Mouse (Mus musculus): ENCODE results near the gene Cdh23. TPM values are rescaled to one million over a fixed set of nuclear protein-coding genes. Genes with fewer than 3 reads are reported as not detected.
"Not testable (repeated sequence)": the region's sequence is repeated elsewhere in the genome, so short reads cannot be mapped to it uniquely, and the experiment has no call there.

The Cdh23 gene
- polyA plus RNA-seq, 1 experiment from 2014 or later: 0.06 TPM

DNA sequence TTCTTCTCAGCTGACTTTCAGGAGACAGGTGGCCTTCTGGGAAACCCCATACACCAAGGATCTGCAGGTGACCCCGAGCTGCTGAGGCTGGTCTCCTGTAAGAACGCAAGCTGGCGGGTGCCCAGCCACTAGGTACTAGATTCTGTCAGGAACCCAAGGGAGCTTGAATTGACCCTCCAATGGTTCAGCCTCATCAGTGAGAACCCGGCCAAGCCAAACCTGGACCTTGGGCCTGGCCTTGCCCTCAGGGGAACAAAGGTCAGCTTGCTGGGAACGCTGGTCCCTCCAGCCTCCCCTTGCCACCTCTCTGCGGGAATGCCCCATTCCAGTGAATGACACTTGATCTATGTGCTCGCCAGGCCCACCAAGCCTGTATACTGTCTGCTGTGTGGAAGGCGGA lies 37.2 kb upstream of the Cdh23 start:
- H3K4me3 ChIP-seq: no peak overlapping the region
- H3K36me3 ChIP-seq: peaks cover 4% of the 10 kb centered on the region; the same call in 1 of the 2 replicates
- no peak overlapping the region for H3K9ac ChIP-seq
- no peak overlapping the region for H3K4me2 ChIP-seq
- H3K27ac ChIP-seq (ENCODE audit: poor library complexity, severe bottlenecking): no peak overlapping the region
- no peaks in the 10 kb centered on the region for H3K27me3 ChIP-seq (replicated peaks)
- H3K4me1 ChIP-seq (replicated peaks): peaks cover 8% of the 10 kb centered on the region
- ATAC-seq (ENCODE audit: insufficient number of reproducible peaks, low FRiP score): no peak
- no peaks in the 10 kb centered on the region for H3K9me3 ChIP-seq (replicated peaks)
- WGBS: 75% methylated on average over 8 of the region's 8 CpGs

DNA sequence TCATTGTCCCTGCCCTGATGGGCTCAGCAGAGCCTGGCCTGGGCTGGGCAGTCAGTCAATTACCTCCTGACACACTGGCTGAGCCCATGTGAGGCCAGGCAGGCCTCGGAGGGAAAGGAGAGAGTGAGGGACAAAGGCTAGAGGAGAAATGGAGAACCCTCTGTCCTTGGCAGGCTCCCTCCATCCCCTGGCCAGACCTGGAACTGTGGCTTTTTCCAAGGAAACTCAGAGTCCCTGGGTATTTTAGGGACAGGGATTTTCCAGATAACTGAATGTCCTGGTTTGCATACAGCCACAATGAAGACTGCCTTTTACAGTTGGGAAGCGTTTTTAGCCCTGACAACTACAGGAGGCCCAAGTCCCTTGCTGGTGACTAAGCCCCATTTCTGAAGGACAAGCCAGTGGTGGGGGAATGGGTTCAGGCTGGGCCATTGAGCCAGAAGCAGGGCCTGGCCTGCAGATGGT lies 36.1 kb upstream of the Cdh23 start:
- Histone ChIP-seq H3K27ac (ENCODE audit: poor library complexity, severe bottlenecking) (no peak overlapping the region), H3K4me2 (no peak overlapping the region), H3K36me3 (peaks cover 4% of the 10 kb centered on the region; the same call in 1 of the 2 replicates), H3K9ac (no peak overlapping the region), H3K9me3 (replicated peaks) (no peaks in the 10 kb centered on the region), H3K4me1 (replicated peaks) (peaks cover 7% of the 10 kb centered on the region), H3K27me3 (replicated peaks) (no peaks in the 10 kb centered on the region), H3K4me3 (no peak overlapping the region)
- ATAC-seq (ENCODE audit: insufficient number of reproducible peaks, low FRiP score): no peak
- WGBS: 44% methylated on average over 2 of the region's 2 CpGs

DNA sequence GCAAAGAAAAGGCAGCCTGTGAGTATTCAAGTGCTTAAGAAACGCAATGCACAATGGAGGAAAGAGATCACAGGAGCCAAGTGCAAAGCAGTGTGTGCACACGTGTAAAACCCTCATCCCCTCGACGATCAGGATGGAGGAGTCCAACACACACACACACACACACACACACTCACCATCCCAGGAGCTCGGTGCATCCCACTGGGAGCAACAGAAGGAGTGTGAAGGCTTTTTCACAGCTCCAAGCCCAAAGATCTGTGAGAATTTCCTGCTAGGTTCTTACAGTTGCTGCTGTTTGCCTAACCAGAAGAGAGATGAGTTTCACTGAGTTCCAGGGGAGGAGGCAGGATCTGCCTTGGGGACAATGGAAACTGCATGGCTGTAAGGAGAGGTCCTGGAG lies 35.5 kb upstream of the Cdh23 start:
- no peak for ATAC-seq (ENCODE audit: insufficient number of reproducible peaks, low FRiP score)
- no peak overlapping the region for H3K4me2 ChIP-seq
- H3K36me3 ChIP-seq: peaks cover 3% of the 10 kb centered on the region; the same call in 1 of the 2 replicates
- no peaks in the 10 kb centered on the region for H3K9me3 ChIP-seq (replicated peaks)
- 33% methylated on average over 5 of the region's 5 CpGs for WGBS
- H3K9ac ChIP-seq: no peak overlapping the region
- no peaks in the 10 kb centered on the region for H3K27me3 ChIP-seq (replicated peaks)
- H3K27ac ChIP-seq (ENCODE audit: poor library complexity, severe bottlenecking): no peak overlapping the region
- no peak overlapping the region for H3K4me3 ChIP-seq
- peaks cover under 1% of the 10 kb centered on the region for H3K4me1 ChIP-seq (replicated peaks)

DNA sequence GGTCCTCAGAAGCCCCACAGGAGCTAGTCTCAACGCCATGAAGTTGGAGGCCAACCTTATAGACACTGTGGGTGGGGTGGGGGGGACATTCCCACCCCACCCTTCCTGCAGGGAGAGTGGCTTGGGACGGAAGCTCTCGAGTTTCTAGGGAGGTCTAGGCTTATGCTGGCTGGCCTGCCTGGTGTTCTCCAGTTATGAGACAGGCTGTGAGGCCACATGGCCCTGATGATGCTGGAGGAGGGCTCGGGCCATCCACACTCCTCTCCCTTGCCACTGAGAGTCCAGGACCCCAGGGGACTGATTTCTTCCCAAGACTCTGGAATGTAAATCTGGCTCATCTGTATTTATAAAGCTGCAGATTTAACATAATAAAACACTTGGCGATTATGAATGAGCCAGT lies 31.0 kb upstream of the Cdh23 start:
- no peak for ATAC-seq (ENCODE audit: insufficient number of reproducible peaks, low FRiP score)
- no peaks in the 10 kb centered on the region for H3K36me3 ChIP-seq
- H3K4me2 ChIP-seq: no peak overlapping the region
- no peaks in the 10 kb centered on the region for H3K9me3 ChIP-seq (replicated peaks)
- H3K4me3 ChIP-seq: no peak overlapping the region
- no peaks in the 10 kb centered on the region for H3K4me1 ChIP-seq (replicated peaks)
- 30% methylated on average over 5 of the region's 5 CpGs for WGBS
- H3K9ac ChIP-seq: no peak overlapping the region
- no peak overlapping the region for H3K27ac ChIP-seq (ENCODE audit: poor library complexity, severe bottlenecking)
- H3K27me3 ChIP-seq (replicated peaks): no peaks in the 10 kb centered on the region

DNA sequence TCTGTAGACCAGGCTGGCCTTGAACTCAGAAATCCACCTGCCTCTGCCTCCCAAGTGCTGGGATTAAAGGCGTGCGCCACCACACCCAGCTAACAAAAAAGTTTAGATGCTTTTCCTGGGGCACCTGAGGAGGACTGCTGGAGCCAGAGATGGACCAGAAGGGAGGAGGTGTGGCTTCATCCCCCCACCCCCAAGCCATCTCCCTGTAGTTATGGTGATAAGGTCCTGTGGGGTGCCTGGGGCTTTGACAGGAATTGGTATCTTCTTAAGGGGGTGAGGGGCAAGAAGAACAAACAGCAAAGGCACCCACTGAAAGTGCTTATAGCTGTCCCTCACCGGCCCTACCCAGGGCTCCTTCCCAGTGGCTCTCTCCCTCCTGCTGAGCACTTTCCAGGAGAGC lies 30.6 kb upstream of the Cdh23 start:
- 51% methylated on average over 3 of the region's 3 CpGs for WGBS
- H3K9ac ChIP-seq: no peak overlapping the region
- H3K36me3 ChIP-seq: no peaks in the 10 kb centered on the region
- H3K4me2 ChIP-seq: no peak overlapping the region
- H3K27ac ChIP-seq (ENCODE audit: poor library complexity, severe bottlenecking): no peak overlapping the region
- H3K4me3 ChIP-seq: no peak overlapping the region
- no peaks in the 10 kb centered on the region for H3K27me3 ChIP-seq (replicated peaks)
- no peak for ATAC-seq (ENCODE audit: insufficient number of reproducible peaks, low FRiP score)
- no peaks in the 10 kb centered on the region for H3K9me3 ChIP-seq (replicated peaks)
- no peaks in the 10 kb centered on the region for H3K4me1 ChIP-seq (replicated peaks)

DNA sequence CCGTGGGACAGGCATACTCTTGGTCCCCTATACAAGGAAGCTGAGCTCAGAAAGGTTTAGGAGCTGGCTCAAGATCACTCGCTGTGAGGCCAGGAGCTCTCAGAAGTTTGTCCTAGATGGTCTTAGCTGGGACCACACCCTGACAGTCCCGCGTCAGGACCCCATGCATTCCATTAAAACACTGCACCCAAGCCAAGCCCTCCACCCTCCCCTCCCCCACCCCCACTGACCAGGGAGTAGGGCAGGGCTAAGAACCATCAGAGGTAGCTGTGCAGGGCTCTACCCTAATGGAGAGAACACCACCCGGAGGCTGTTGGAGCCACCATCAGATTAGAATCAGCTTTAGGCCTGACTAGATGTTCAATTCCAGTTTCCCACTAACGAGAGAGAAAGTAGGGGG lies 28.2 kb upstream of the Cdh23 start:
- H3K4me1 ChIP-seq (replicated peaks): no peaks in the 10 kb centered on the region
- H3K4me3 ChIP-seq: no peak overlapping the region
- H3K9me3 ChIP-seq (replicated peaks): no peaks in the 10 kb centered on the region
- no peaks in the 10 kb centered on the region for H3K27me3 ChIP-seq (replicated peaks)
- no peak overlapping the region for H3K27ac ChIP-seq (ENCODE audit: poor library complexity, severe bottlenecking)
- H3K9ac ChIP-seq: no peak overlapping the region
- 64% methylated on average over 6 of the region's 6 CpGs for WGBS
- H3K36me3 ChIP-seq: no peaks in the 10 kb centered on the region
- no peak for ATAC-seq (ENCODE audit: insufficient number of reproducible peaks, low FRiP score)
- H3K4me2 ChIP-seq: no peak overlapping the region

DNA sequence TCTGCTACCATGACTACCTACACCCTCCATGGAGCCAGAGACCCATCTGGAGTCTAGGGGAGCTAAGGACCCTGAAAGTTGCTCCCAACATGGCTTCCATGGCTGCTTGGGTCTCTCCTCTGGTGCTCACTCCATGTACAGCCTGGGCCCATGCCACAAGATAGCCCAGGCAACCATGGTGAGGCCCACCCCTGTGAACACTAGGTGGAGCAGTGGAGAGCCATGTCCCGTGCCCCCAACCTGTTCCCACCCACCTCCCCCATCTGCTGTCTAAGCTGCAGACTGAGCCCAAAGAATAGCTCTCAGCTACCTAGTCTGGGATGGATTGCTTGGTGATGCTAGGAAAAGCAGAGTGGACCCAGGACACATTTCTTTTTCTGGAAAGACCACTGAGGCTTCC lies 27.1 kb upstream of the Cdh23 start:
- H3K9ac ChIP-seq: no peak overlapping the region
- H3K27ac ChIP-seq (ENCODE audit: poor library complexity, severe bottlenecking): no peak overlapping the region
- WGBS: 43% methylated on average over 1 of the region's 1 CpGs
- no peaks in the 10 kb centered on the region for H3K27me3 ChIP-seq (replicated peaks)
- H3K36me3 ChIP-seq: peaks cover 9% of the 10 kb centered on the region
- H3K4me3 ChIP-seq: no peak overlapping the region
- no peaks in the 10 kb centered on the region for H3K9me3 ChIP-seq (replicated peaks)
- no peaks in the 10 kb centered on the region for H3K4me1 ChIP-seq (replicated peaks)
- no peak overlapping the region for H3K4me2 ChIP-seq
- ATAC-seq (ENCODE audit: insufficient number of reproducible peaks, low FRiP score): 0 out of 2 replicates have a peak, but pooled peaks have one; percentile 28

DNA sequence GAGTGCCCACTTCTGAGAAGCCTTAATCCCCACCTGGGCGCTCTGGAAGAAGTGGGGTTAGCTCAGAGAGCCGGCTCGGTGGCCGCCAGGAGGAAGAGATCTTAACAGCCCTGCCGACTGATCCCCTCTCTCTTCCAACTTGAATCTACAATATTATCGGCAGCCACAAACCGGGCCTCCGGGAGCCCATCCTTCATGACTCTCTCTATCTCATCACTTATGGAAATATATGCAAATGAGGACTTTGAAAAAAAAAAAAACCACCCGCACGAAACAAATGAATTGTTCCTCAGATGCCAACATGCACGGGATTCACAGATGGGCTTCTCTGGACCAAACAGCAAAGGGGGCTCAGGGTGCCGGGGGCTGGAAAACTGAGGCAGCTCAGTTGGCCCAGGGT lies 25.4 kb upstream of the Cdh23 start:
- Histone ChIP-seq H3K9me3 (replicated peaks) (no peaks in the 10 kb centered on the region), H3K36me3 (peaks cover 12% of the 10 kb centered on the region), H3K27me3 (replicated peaks) (no peaks in the 10 kb centered on the region), H3K4me1 (replicated peaks) (no peaks in the 10 kb centered on the region), H3K4me2 (no peak overlapping the region), H3K9ac (no peak overlapping the region), H3K4me3 (no peak overlapping the region), H3K27ac (ENCODE audit: poor library complexity, severe bottlenecking) (no peak overlapping the region)
- no peak for ATAC-seq (ENCODE audit: insufficient number of reproducible peaks, low FRiP score)
- 55% methylated on average over 12 of the region's 12 CpGs for WGBS

DNA sequence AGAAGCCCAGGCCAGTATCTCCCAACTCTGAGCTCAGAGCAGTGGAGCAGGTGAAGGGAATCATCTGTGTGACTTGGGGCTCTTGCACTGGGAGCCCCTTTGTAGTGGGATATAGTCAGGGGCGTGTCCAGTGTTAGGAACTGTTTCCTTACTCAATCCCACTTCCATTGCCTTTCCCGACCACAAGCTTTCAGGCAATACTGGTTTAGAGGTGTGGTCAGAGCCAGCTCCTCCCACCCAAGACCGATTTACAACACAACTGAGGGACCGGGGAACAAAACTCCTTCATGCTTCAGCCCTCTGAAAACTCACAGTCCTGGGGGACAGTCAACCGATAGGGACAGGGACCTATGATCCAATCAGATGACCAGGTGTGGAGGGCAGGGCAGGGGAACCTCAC lies 24.2 kb upstream of the Cdh23 start:
- WGBS: 68% methylated on average over 5 of the region's 5 CpGs
- H3K36me3 ChIP-seq: peaks cover 23% of the 10 kb centered on the region
- H3K27me3 ChIP-seq (replicated peaks): no peaks in the 10 kb centered on the region
- no peak for ATAC-seq (ENCODE audit: insufficient number of reproducible peaks, low FRiP score)
- no peak overlapping the region for H3K4me2 ChIP-seq
- H3K4me3 ChIP-seq: no peak overlapping the region
- H3K9ac ChIP-seq: no peak overlapping the region
- no peak overlapping the region for H3K27ac ChIP-seq (ENCODE audit: poor library complexity, severe bottlenecking)
- no peaks in the 10 kb centered on the region for H3K9me3 ChIP-seq (replicated peaks)
- H3K4me1 ChIP-seq (replicated peaks): no peaks in the 10 kb centered on the region

DNA sequence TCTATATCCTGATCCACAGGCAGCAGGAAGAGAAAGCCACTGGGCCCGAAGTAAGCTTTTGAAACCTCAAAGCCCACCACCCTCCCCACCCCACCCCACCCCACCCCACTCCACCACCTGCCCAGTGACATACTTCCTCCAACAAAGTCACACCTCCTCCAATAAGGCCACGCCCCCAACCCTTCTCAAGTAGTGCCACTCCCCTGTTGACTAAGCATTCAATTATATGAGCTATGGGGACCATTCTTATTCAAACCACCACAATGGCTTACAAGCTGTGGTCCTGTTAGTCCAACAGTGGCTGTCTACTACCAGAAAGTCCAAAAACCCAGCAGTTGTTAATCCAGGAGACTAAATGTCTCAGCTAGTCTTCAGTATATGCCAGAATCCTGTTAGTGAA lies 22.2 kb upstream of the Cdh23 start:
- Histone ChIP-seq H3K27ac (ENCODE audit: poor library complexity, severe bottlenecking) (no peak overlapping the region), H3K9ac (no peak overlapping the region), H3K4me2 (no peak overlapping the region), H3K27me3 (replicated peaks) (no peaks in the 10 kb centered on the region), H3K9me3 (replicated peaks) (peaks cover 5% of the 10 kb centered on the region; the same call in 1 of the 2 replicates), H3K4me1 (replicated peaks) (no peaks in the 10 kb centered on the region), H3K36me3 (peaks cover 39% of the 10 kb centered on the region), H3K4me3 (no peak overlapping the region)
- whole genome bisulfite sequencing: 81% methylated on average over 2 of the region's 2 CpGs
- no peak for ATAC-seq (ENCODE audit: insufficient number of reproducible peaks, low FRiP score)

DNA sequence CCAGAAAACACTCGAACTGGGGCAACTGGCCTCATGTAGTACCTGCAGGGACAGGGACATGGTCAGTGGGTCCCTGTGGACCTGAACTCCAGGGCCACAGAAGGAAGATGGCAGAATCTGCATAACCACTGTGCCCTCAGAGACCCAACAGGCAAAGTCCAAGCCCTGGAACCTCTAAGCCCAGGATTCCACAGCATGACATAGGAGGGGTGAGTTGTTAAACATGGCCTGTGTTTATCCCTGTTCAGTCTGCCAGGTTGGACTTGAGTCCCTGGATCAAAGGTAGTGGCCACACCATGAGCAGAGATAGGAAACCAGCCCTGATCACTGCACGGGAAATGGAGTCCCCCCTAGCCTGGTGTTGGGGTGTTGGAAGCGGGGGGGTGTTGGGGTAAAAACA lies 20.2 kb upstream of the Cdh23 start:
- ATAC-seq (ENCODE audit: insufficient number of reproducible peaks, low FRiP score): no peak
- Histone ChIP-seq H3K4me1 (replicated peaks) (no peaks in the 10 kb centered on the region), H3K27ac (ENCODE audit: poor library complexity, severe bottlenecking) (no peak overlapping the region), H3K9me3 (replicated peaks) (peaks cover 12% of the 10 kb centered on the region), H3K9ac (no peak overlapping the region), H3K36me3 (peaks cover 39% of the 10 kb centered on the region), H3K4me2 (no peak overlapping the region), H3K4me3 (no peak overlapping the region), H3K27me3 (replicated peaks) (no peaks in the 10 kb centered on the region)
- 69% methylated on average over 3 of the region's 3 CpGs for WGBS

DNA sequence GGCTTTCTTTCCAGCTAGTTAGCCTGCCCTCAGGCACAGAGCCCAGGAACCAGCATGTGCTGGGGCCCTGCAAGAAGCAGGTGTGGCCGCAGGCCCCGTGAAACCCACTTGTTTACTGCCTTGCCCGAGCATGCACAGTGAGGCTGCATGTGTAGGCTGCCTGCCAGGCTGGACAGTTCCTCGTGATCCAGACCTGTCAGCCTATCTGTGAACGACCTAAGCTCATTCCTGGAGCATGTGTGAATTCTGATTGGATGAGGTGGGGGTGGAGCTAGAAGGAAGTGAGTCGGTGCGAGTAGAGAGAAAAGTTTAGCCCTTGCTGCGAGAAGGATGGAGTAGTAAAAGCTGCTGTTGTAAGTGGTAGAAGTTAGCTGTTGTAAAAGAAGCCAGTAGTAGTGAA lies 16.0 kb upstream of the Cdh23 start:
- not testable (repeated sequence) for H3K4me2 ChIP-seq; H3K27me3 ChIP-seq (replicated peaks); H3K9ac ChIP-seq; H3K4me3 ChIP-seq; ATAC-seq (ENCODE audit: insufficient number of reproducible peaks, low FRiP score); H3K27ac ChIP-seq (ENCODE audit: poor library complexity, severe bottlenecking); H3K4me1 ChIP-seq (replicated peaks)
- peaks cover 28% of the 10 kb centered on the region for H3K36me3 ChIP-seq
- 40% methylated on average over 8 of the region's 8 CpGs for WGBS
- peaks cover 14% of the 10 kb centered on the region for H3K9me3 ChIP-seq (replicated peaks)

Measured in heart, embryonic 12.5 days (tissue).